Mouse (Mus musculus): ENCODE data around the gene Sgca. TPM values are rescaled to one million over a fixed set of nuclear protein-coding genes. Genes with fewer than 3 reads are reported as not detected.

Sgca gene
- polyA plus RNA-seq, 1 experiment from 2014 or later: not detected

DNA sequence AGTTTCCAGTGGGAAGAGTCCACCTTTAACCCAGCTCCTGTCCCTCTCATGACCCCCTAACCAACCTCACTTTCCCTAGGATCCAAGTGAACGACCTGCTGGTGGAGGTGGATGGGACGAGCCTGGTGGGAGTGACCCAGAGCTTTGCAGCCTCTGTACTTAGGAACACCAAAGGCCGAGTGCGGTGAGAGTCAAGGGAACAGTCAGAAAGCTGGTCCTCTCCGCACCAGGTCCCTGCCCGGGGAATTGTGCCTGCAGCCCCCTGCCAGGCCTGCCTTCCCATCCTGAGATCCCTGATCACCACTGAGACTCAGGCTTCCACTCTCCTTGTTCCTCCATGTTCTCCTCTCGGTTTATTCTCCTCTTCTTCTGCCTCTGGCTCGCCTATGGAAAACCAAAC is 24.0 kb upstream of the Sgca start:
- H3K27me3 ChIP-seq: no peaks in the 10 kb centered on the region
- no peaks in the 10 kb centered on the region for H3K9me3 ChIP-seq
- WGBS: 80% methylated on average over 8 of the region's 8 CpGs
- H3K4me3 ChIP-seq: no peak overlapping the region
- peak overlapping the region; percentile 36; the same call in 1 of the 2 replicates for H3K27ac ChIP-seq (replicated peaks)
- H3K4me1 ChIP-seq: peaks cover 55% of the 10 kb centered on the region
- 0 out of 2 replicates have a peak overlapping the region, but pooled peaks have one; percentile 12 for H3K9ac ChIP-seq (replicated peaks)
- no peak for ATAC-seq (replicated peaks)
- H3K36me3 ChIP-seq: peaks cover 70% of the 10 kb centered on the region
- no peak overlapping the region for H3K4me2 ChIP-seq (replicated peaks)

GRCm38 (mm10) chr11:94998041-94998531 is 22.0 kb upstream of the Sgca start:
- Histone ChIP-seq H3K36me3 (peaks cover 59% of the 10 kb centered on the region), H3K4me3 (no peak overlapping the region), H3K27ac (replicated peaks) (peak overlapping the region; percentile 56), H3K27me3 (no peaks in the 10 kb centered on the region), H3K9ac (replicated peaks) (no peak overlapping the region), H3K9me3 (no peaks in the 10 kb centered on the region), H3K4me2 (replicated peaks) (0 out of 2 replicates have a peak overlapping the region, but pooled peaks have one; percentile 6), H3K4me1 (peaks cover 70% of the 10 kb centered on the region)
- WGBS: 61% methylated on average over 16 of the region's 16 CpGs
- peak; percentile 39 for ATAC-seq (replicated peaks)

DNA sequence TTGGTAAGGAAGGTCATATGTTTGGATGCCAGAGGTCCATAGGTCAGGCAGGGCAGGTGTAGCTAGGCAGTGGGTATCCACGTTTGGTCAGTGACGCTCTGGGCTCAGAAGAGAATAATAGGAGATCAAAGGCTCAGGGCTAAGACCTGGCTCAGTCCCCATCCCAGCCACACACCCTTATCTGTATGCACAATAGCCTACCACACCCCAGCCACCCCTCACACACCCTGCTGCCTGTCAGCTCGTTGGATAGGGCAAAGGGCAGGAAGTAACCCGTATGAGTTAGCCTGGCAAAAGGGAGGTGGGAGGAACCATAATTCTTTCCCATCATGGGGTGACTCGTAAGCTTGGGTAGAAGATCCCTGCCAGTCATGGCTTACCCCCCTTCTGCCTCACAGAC is 21.5 kb upstream of the Sgca start:
- 60% methylated on average over 5 of the region's 5 CpGs for WGBS
- no peak for ATAC-seq (replicated peaks)
- peak overlapping the region; percentile 56 for H3K27ac ChIP-seq (replicated peaks)
- no peaks in the 10 kb centered on the region for H3K27me3 ChIP-seq
- peaks cover 75% of the 10 kb centered on the region for H3K4me1 ChIP-seq
- no peak overlapping the region for H3K4me2 ChIP-seq (replicated peaks)
- H3K9me3 ChIP-seq: no peaks in the 10 kb centered on the region
- peaks cover 54% of the 10 kb centered on the region for H3K36me3 ChIP-seq
- no peak overlapping the region for H3K9ac ChIP-seq (replicated peaks)
- no peak overlapping the region for H3K4me3 ChIP-seq

DNA sequence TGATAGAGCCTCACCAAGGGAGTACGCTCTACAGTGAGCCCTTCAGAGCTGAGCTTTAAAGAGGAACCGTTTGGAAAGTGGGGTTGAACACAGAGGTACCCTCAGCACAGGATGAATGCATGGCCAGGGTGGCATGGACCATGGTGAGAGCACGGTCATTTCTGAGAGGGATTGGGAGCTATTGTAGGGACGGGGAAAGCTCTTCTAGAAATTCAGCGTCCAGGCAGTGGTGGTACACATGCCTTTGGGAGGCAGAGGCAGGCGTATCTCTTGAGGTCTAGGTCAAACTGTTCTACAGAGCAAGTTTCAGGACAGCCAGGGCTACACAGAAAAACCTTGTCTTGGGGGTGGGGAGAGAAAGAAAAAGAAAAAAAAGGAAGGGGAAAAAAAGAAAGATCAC is 20.9 kb upstream of the Sgca start:
- Histone ChIP-seq H3K4me1 (peaks cover 80% of the 10 kb centered on the region), H3K4me2 (replicated peaks) (no peak overlapping the region), H3K9me3 (no peaks in the 10 kb centered on the region), H3K27ac (replicated peaks) (no peak overlapping the region), H3K36me3 (peaks cover 48% of the 10 kb centered on the region), H3K9ac (replicated peaks) (no peak overlapping the region), H3K4me3 (no peak overlapping the region), H3K27me3 (no peaks in the 10 kb centered on the region)
- ATAC-seq (replicated peaks): no peak
- WGBS: 93% methylated on average over 6 of the region's 6 CpGs

GRCm38 (mm10) chr11:94996101-94996500 is 20.0 kb upstream of the Sgca start:
- H3K36me3 ChIP-seq: peaks cover 41% of the 10 kb centered on the region

GRCm38 (mm10) chr11:94994947-94995772 is 19.0 kb upstream of the Sgca start:
- Histone ChIP-seq H3K9ac (replicated peaks) (peak overlapping the region; percentile 97; the same call in 1 of the 2 replicates), H3K9me3 (no peaks in the 10 kb centered on the region), H3K4me2 (replicated peaks) (peak overlapping the region; percentile 96), H3K4me1 (peaks cover 76% of the 10 kb centered on the region), H3K4me3 (peak overlapping the region; percentile 95), H3K36me3 (peaks cover 34% of the 10 kb centered on the region), H3K27me3 (no peaks in the 10 kb centered on the region), H3K27ac (replicated peaks) (no peak overlapping the region)
- WGBS: 86% methylated on average over 11 of the region's 11 CpGs
- no peak for ATAC-seq (replicated peaks)

More at GRCm38 (mm10) chr11:94996101-94996500, 20.0 kb upstream of the Sgca start:
- no peaks in the 10 kb centered on the region for H3K9me3 ChIP-seq
- no peak overlapping the region for H3K4me3 ChIP-seq
- no peak overlapping the region for H3K27ac ChIP-seq (replicated peaks)
- 83% methylated on average over 8 of the region's 8 CpGs for WGBS
- H3K4me2 ChIP-seq (replicated peaks): peak overlapping the region; percentile 96
- no peaks in the 10 kb centered on the region for H3K27me3 ChIP-seq
- no peak for ATAC-seq (replicated peaks)
- H3K9ac ChIP-seq (replicated peaks): 0 out of 2 replicates have a peak overlapping the region, but pooled peaks have one; percentile 97
- peaks cover 80% of the 10 kb centered on the region for H3K4me1 ChIP-seq

- H3K4me3 ChIP-seq: peak overlapping the region; percentile 95
- no peak for ATAC-seq (replicated peaks)
- peak overlapping the region; percentile 96 for H3K4me2 ChIP-seq (replicated peaks)
- peak overlapping the region; percentile 97 for H3K9ac ChIP-seq (replicated peaks)
- WGBS: 56% methylated on average over 10 of the region's 10 CpGs
- H3K9me3 ChIP-seq: no peaks in the 10 kb centered on the region
- H3K4me1 ChIP-seq: peaks cover 81% of the 10 kb centered on the region
- no peak overlapping the region for H3K27ac ChIP-seq (replicated peaks)
- H3K27me3 ChIP-seq: no peaks in the 10 kb centered on the region
- peaks cover 26% of the 10 kb centered on the region for H3K36me3 ChIP-seq
These were observed 18.2 kb upstream of the Sgca start for GRCm38 (mm10) chr11:94994208-94994814.

- no peaks in the 10 kb centered on the region for H3K9me3 ChIP-seq
- peak overlapping the region; percentile 97 for H3K9ac ChIP-seq (replicated peaks)
- peaks cover 81% of the 10 kb centered on the region for H3K4me1 ChIP-seq
- H3K4me3 ChIP-seq: peak overlapping the region; percentile 95
- peaks cover 17% of the 10 kb centered on the region for H3K36me3 ChIP-seq
- no peaks in the 10 kb centered on the region for H3K27me3 ChIP-seq
- WGBS: 1% methylated on average over 22 of the region's 22 CpGs
- peak overlapping the region; percentile 96; the same call in 1 of the 2 replicates for H3K27ac ChIP-seq (replicated peaks)
- no peak for ATAC-seq (replicated peaks)
- H3K4me2 ChIP-seq (replicated peaks): peak overlapping the region; percentile 96
These were observed 16.9 kb upstream of the Sgca start for GRCm38 (mm10) chr11:94992754-94993606.

GRCm38 (mm10) chr11:94992480-94992753 is 16.3 kb upstream of the Sgca start:
- WGBS: 1% methylated on average over 20 of the region's 20 CpGs
- peak overlapping the region; percentile 95 for H3K4me3 ChIP-seq
- ATAC-seq (replicated peaks): no peak
- no peaks in the 10 kb centered on the region for H3K9me3 ChIP-seq
- H3K27me3 ChIP-seq: no peaks in the 10 kb centered on the region
- H3K4me1 ChIP-seq: peaks cover 75% of the 10 kb centered on the region
- H3K4me2 ChIP-seq (replicated peaks): peak overlapping the region; percentile 96
- H3K27ac ChIP-seq (replicated peaks): peak overlapping the region; percentile 96; the same call in 1 of the 2 replicates
- peaks cover 11% of the 10 kb centered on the region for H3K36me3 ChIP-seq
- peak overlapping the region; percentile 97 for H3K9ac ChIP-seq (replicated peaks)

DNA sequence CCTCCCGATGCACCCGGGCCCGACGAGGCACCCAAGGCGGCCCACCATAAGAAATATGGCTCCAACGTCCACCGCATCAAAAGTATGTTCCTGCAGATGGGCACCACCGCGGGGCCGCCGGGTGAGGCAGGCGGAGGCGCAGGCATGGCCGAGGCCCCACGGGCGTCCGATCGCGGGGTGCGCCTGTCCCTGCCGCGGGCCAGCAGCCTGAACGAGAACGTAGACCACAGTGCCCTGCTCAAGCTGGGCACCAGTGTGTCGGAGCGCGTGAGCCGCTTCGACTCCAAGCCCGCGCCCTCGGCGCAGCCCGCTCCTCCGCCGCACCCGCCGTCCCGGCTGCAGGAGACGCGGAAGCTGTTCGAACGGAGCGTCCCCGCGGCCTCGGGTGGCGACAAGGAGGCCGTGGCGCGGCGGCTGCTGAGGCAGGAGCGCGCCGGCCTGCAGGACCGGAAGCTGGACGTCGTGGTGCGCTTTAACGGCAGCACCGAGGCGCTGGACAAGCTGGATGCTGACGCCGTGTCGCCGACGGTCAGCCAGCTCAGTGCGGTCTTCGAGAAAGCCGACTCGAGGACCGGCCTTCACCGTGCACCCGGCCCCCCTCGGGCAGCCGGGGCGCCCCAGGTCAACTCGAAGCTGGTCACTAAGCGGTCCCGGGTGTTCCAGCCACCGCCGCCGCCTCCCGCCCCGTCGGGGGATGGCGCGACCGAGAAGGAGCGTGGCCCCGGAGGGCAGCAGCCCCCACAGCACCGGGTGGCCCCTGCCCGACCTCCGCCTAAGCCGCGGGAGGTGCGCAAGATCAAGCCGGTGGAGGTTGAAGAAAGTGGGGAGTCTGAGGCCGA is 15.7 kb upstream of the Sgca start:
- no peak; the same call in 1 of the 2 replicates for ATAC-seq (replicated peaks)
- Histone ChIP-seq H3K9ac (replicated peaks) (peak overlapping the region; percentile 97), H3K27me3 (no peaks in the 10 kb centered on the region), H3K9me3 (no peaks in the 10 kb centered on the region), H3K4me2 (replicated peaks) (peak overlapping the region; percentile 96), H3K4me1 (peaks cover 76% of the 10 kb centered on the region), H3K36me3 (peaks cover 7% of the 10 kb centered on the region), H3K27ac (replicated peaks) (peak overlapping the region; percentile 96), H3K4me3 (peak overlapping the region; percentile 95)
- WGBS: under 1% methylated on average over 99 of the region's 99 CpGs

Data from forebrain, embryonic 15.5 days (tissue).